Mouse (Mus musculus): Measurements from ENCODE around the gene 4931440F15Rik. TPM values are rescaled to one million over a fixed set of nuclear protein-coding genes. Genes with fewer than 3 reads are reported as not detected.

Gene 4931440F15Rik
- polyA plus RNA-seq, 1 experiment from 2014 or later: 0.04 TPM

- ATAC-seq (replicated peaks; ENCODE audit: low FRiP score, low read depth) (no peak), DNase-seq (ENCODE audit: low spot score) (no peak)
- TF ChIP-seq CTCF (IDR thresholded peaks at IDR 0.05; ENCODE audit: low read depth): no peak
- Histone ChIP-seq H3K27ac (no peak overlapping the region), H3K36me3 (ENCODE audit: insufficient read depth, low read length) (no peaks in the 10 kb centered on the region), H3K4me3 (replicated peaks; ENCODE audit: low read depth, low read length) (no peak overlapping the region), H3K27me3 (ENCODE audit: insufficient read depth, low read length) (no peaks in the 10 kb centered on the region), H3K4me1 (replicated peaks; ENCODE audit: insufficient read depth, low read length) (no peaks in the 10 kb centered on the region), H3K9ac (ENCODE audit: low read depth, low read length) (no peak overlapping the region), H3K4me2 (ENCODE audit: low read length) (no peak overlapping the region), H3K9me3 (replicated peaks; ENCODE audit: low read length) (no peaks in the 10 kb centered on the region)
- 62% methylated on average over 3 of the region's 3 CpGs for WGBS
These were observed 46.5 kb downstream of the 4931440F15Rik start for GRCm38 (mm10) chr11:29778936-29779335.

- ATAC-seq (replicated peaks; ENCODE audit: low FRiP score, low read depth) (no peak), DNase-seq (ENCODE audit: low spot score) (no peak)
- Histone ChIP-seq H3K4me3 (replicated peaks; ENCODE audit: low read depth, low read length) (no peak overlapping the region), H3K27me3 (ENCODE audit: insufficient read depth, low read length) (no peaks in the 10 kb centered on the region), H3K4me2 (ENCODE audit: low read length) (no peak overlapping the region), H3K4me1 (replicated peaks; ENCODE audit: insufficient read depth, low read length) (no peaks in the 10 kb centered on the region), H3K36me3 (ENCODE audit: insufficient read depth, low read length) (no peaks in the 10 kb centered on the region), H3K27ac (no peak overlapping the region), H3K9ac (ENCODE audit: low read depth, low read length) (no peak overlapping the region), H3K9me3 (replicated peaks; ENCODE audit: low read length) (no peaks in the 10 kb centered on the region)
- no peak for TF ChIP-seq CTCF (IDR thresholded peaks at IDR 0.05; ENCODE audit: low read depth)
These were observed 47.5 kb downstream of the 4931440F15Rik start for GRCm38 (mm10) chr11:29777964-29778363.

GRCm38 (mm10) chr11:29774760-29775159, 50.7 kb downstream of the 4931440F15Rik start:
- Histone ChIP-seq H3K27me3 (ENCODE audit: insufficient read depth, low read length) (no peaks in the 10 kb centered on the region), H3K9ac (ENCODE audit: low read depth, low read length) (no peak overlapping the region), H3K27ac (no peak overlapping the region), H3K36me3 (ENCODE audit: insufficient read depth, low read length) (no peaks in the 10 kb centered on the region), H3K4me2 (ENCODE audit: low read length) (no peak overlapping the region), H3K4me1 (replicated peaks; ENCODE audit: insufficient read depth, low read length) (no peaks in the 10 kb centered on the region), H3K4me3 (replicated peaks; ENCODE audit: low read depth, low read length) (no peak overlapping the region), H3K9me3 (replicated peaks; ENCODE audit: low read length) (no peaks in the 10 kb centered on the region)
- DNase-seq (ENCODE audit: low spot score) (no peak), ATAC-seq (replicated peaks; ENCODE audit: low FRiP score, low read depth) (no peak)
- TF ChIP-seq CTCF (IDR thresholded peaks at IDR 0.05; ENCODE audit: low read depth): no peak
- WGBS: 64% methylated on average over 2 of the region's 2 CpGs

- no peaks in the 10 kb centered on the region for H3K36me3 ChIP-seq (ENCODE audit: insufficient read depth, low read length)
- no peak overlapping the region for H3K4me2 ChIP-seq (ENCODE audit: low read length)
- no peak overlapping the region for H3K27ac ChIP-seq
- no peaks in the 10 kb centered on the region for H3K4me1 ChIP-seq (replicated peaks; ENCODE audit: insufficient read depth, low read length)
- no peaks in the 10 kb centered on the region for H3K27me3 ChIP-seq (ENCODE audit: insufficient read depth, low read length)
- TF ChIP-seq CTCF (IDR thresholded peaks at IDR 0.05; ENCODE audit: low read depth): no peak
- DNase-seq (ENCODE audit: low spot score): no peak
- H3K9ac ChIP-seq (ENCODE audit: low read depth, low read length): no peak overlapping the region
- WGBS: 63% methylated on average over 2 of the region's 2 CpGs
- H3K9me3 ChIP-seq (replicated peaks; ENCODE audit: low read length): no peaks in the 10 kb centered on the region
- H3K4me3 ChIP-seq (replicated peaks; ENCODE audit: low read depth, low read length): no peak overlapping the region
- no peak for ATAC-seq (replicated peaks; ENCODE audit: low FRiP score, low read depth)
These were observed 51.2 kb downstream of the 4931440F15Rik start for GRCm38 (mm10) chr11:29774296-29774695.

Other genes with a start within 250 kb of the 4931440F15Rik start
- 62.2 and 75.0 TPM in 2 replicates for gene Rtn4, start 132.7 kb downstream of the 4931440F15Rik start, polyA plus RNA-seq (2015; fragmentation: Nextera tagmentation; extraction: Ambion mirVana)
- gene Eml6, start 200.4 kb upstream of the 4931440F15Rik start, polyA plus RNA-seq (2015; fragmentation: Nextera tagmentation; extraction: Ambion mirVana): 0.52 and 1.2 TPM in 2 replicates

All from kidney, postnatal 0 days (tissue).